Comparison of ENCODE assay signal across 25 mouse cellular contexts in the genomic region with DNA sequence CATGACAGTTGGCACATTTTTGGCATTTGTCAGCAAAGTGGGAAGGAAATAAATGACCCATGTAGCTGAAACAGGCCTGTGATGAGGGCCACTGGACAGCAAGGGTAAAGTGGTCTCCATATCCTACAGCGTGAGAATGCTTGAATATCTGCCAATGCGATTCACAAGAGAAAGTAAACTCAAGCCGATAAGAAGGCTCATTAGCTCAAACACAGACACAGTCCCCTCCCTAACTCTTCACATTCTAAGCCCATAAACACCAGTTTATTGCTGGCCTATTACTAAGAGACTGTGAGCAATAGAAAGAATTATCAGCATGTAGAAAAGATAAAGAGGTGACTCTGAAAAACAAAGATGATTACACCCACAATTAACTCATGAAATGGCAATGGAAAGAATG.
DNase-seq lines count a peak whose midpoint lies in the region; ATAC-seq and TF ChIP-seq lines count a peak whose summit lies in the region.
"Had no signal": no experiment of that assay in that cellular context is flagged by ENCODE, and none has a peak within 500 bp of the region (broad histone marks: within the 10 kb centered on the region; RNA-seq: fewer than 3 reads in every experiment).

No protein-coding gene starts in this region.

- no peak overlapping the region for H3K9ac ChIP-seq in heart, embryonic 16.5 days (ENCODE audit: low read length)
- no peak overlapping the region for H3K9ac ChIP-seq in lung, embryonic 14.5 days
- H3K9ac ChIP-seq in intestine, embryonic 14.5 days (ENCODE audit: low read length), result no peak overlapping the region
- no peak overlapping the region for H3K9ac ChIP-seq in intestine, postnatal 0 days (ENCODE audit: low read depth, low read length)
- H3K9ac ChIP-seq: forebrain, postnatal 0 days; kidney, embryonic 15.5 days; limb, embryonic 13.5 days; liver, embryonic 12.5 days; midbrain, embryonic 12.5 days had no signal

- H3K4me1 ChIP-seq in heart, embryonic 16.5 days (ENCODE audit: control insufficient read depth, insufficient read depth, low read length), result peaks cover 12% of the 10 kb centered on the region; the same call in 1 of the 2 replicates
- no peaks in the 10 kb centered on the region for H3K4me1 ChIP-seq in lung, embryonic 14.5 days (ENCODE audit: insufficient read depth)
- no peaks in the 10 kb centered on the region for H3K4me1 ChIP-seq in intestine, embryonic 14.5 days (replicated peaks; ENCODE audit: control insufficient read depth, insufficient read depth, low read length)
- no peaks in the 10 kb centered on the region for H3K4me1 ChIP-seq in intestine, postnatal 0 days (replicated peaks; ENCODE audit: control insufficient read depth, insufficient read depth, low read length)
- H3K4me1 ChIP-seq: limb, embryonic 13.5 days; liver, embryonic 12.5 days had no signal

- H3K9me3 ChIP-seq in heart, embryonic 16.5 days (replicated peaks; ENCODE audit: control insufficient read depth, low read length), result no peaks in the 10 kb centered on the region
- H3K9me3 ChIP-seq in lung, embryonic 14.5 days (ENCODE audit: low read depth, low read length), result no peaks in the 10 kb centered on the region
- no peaks in the 10 kb centered on the region for H3K9me3 ChIP-seq in intestine, embryonic 14.5 days (ENCODE audit: control insufficient read depth, low read length)
- H3K9me3 ChIP-seq in intestine, postnatal 0 days (ENCODE audit: control insufficient read depth), result no peaks in the 10 kb centered on the region
- H3K9me3 ChIP-seq: kidney, embryonic 15.5 days; limb, embryonic 13.5 days; liver, embryonic 12.5 days; midbrain, embryonic 12.5 days had no signal

- peak; percentile 32 for ATAC-seq in heart, embryonic 16.5 days (replicated peaks; ENCODE audit: extremely low read depth, insufficient read depth, low FRiP score)
- ATAC-seq in lung, embryonic 14.5 days (ENCODE audit: insufficient read depth), result no peak
- 0 out of 2 replicates have a peak, but pooled peaks have one; percentile 40 for ATAC-seq in intestine, embryonic 14.5 days (replicated peaks; ENCODE audit: low FRiP score, low TSS enrichment, low read depth)
- ATAC-seq in intestine, postnatal 0 days, result peak; percentile 81
- ATAC-seq: activated CD4-positive, CD25-positive, alpha-beta regulatory T cell, adult 4 months; forebrain, postnatal 0 days; liver, embryonic 12.5 days had no signal

- no peak for TF ChIP-seq CTCF in lung, embryonic 14.5 days (IDR thresholded peaks at IDR 0.05; ENCODE audit: low read depth)
- TF ChIP-seq CTCF in intestine, postnatal 0 days (IDR thresholded peaks at IDR 0.05; ENCODE audit: low read depth), result no peak

- H3K27me3 ChIP-seq in heart, embryonic 16.5 days (ENCODE audit: control insufficient read depth, insufficient read depth, low read length), result no peaks in the 10 kb centered on the region
- H3K27me3 ChIP-seq in lung, embryonic 14.5 days (ENCODE audit: insufficient read depth, low read length), result no peaks in the 10 kb centered on the region
- no peaks in the 10 kb centered on the region for H3K27me3 ChIP-seq in intestine, embryonic 14.5 days (replicated peaks; ENCODE audit: control insufficient read depth, insufficient read depth, low read length)
- peaks cover 17% of the 10 kb centered on the region; the same call in 1 of the 2 replicates for H3K27me3 ChIP-seq in intestine, postnatal 0 days (replicated peaks; ENCODE audit: control insufficient read depth, insufficient read depth, low read length)
- H3K27me3 ChIP-seq: kidney, embryonic 15.5 days; limb, embryonic 13.5 days; liver, embryonic 12.5 days; midbrain, embryonic 12.5 days had no signal

- peak overlapping the region; percentile 27; the same call in 1 of the 2 replicates for H3K27ac ChIP-seq in heart, embryonic 16.5 days (ENCODE audit: low read length)
- H3K27ac ChIP-seq in lung, embryonic 14.5 days (ENCODE audit: low read depth), result no peak overlapping the region
- no peak overlapping the region for H3K27ac ChIP-seq in intestine, embryonic 14.5 days (ENCODE audit: low read depth)
- H3K27ac ChIP-seq in intestine, postnatal 0 days (ENCODE audit: low read depth, low read length), result no peak overlapping the region
- H3K27ac ChIP-seq: heart, adult 2 months; kidney, embryonic 15.5 days; limb, embryonic 13.5 days; liver, embryonic 12.5 days; midbrain, embryonic 12.5 days had no signal

- H3K4me2 ChIP-seq in heart, embryonic 16.5 days (ENCODE audit: low read depth, low read length), result no peak overlapping the region
- H3K4me2 ChIP-seq in lung, embryonic 14.5 days, result no peak overlapping the region
- H3K4me2 ChIP-seq in intestine, embryonic 14.5 days (ENCODE audit: low read length), result no peak overlapping the region
- H3K4me2 ChIP-seq in intestine, postnatal 0 days (replicated peaks; ENCODE audit: low read depth), result no peak overlapping the region
- H3K4me2 ChIP-seq: kidney, embryonic 15.5 days; limb, embryonic 13.5 days; liver, embryonic 12.5 days; midbrain, embryonic 12.5 days had no signal

- no peaks in the 10 kb centered on the region for H3K36me3 ChIP-seq in heart, embryonic 16.5 days (ENCODE audit: control insufficient read depth, insufficient read depth)
- 0 out of 2 replicates have a peak, but pooled peaks cover 1% of the 10 kb centered on the region for H3K36me3 ChIP-seq in lung, embryonic 14.5 days (ENCODE audit: insufficient read depth)
- no peaks in the 10 kb centered on the region for H3K36me3 ChIP-seq in intestine, embryonic 14.5 days (ENCODE audit: control insufficient read depth, insufficient read depth, low read length)
- no peaks in the 10 kb centered on the region for H3K36me3 ChIP-seq in intestine, postnatal 0 days (ENCODE audit: control insufficient read depth, insufficient read depth)
- H3K36me3 ChIP-seq: kidney, embryonic 15.5 days; liver, embryonic 12.5 days; midbrain, embryonic 12.5 days had no signal

- no peak overlapping the region for H3K4me3 ChIP-seq in heart, embryonic 16.5 days (ENCODE audit: low read length)
- H3K4me3 ChIP-seq in lung, embryonic 14.5 days (ENCODE audit: low read depth, low read length), result no peak overlapping the region
- no peak overlapping the region for H3K4me3 ChIP-seq in intestine, embryonic 14.5 days (ENCODE audit: low read depth, low read length)
- no peak overlapping the region for H3K4me3 ChIP-seq in intestine, postnatal 0 days (ENCODE audit: low read depth, low read length)
- H3K4me3 ChIP-seq: heart, adult 2 months; kidney, embryonic 15.5 days; limb, embryonic 13.5 days; liver, embryonic 12.5 days; midbrain, embryonic 12.5 days had no signal

- no peak for DNase-seq in heart, adult 9 months (ENCODE audit: low spot score in 2 of 2)
- DNase-seq in lung, embryonic 14.5 days, result peak; percentile 55
- no peak for DNase-seq in lung, postnatal 14 days
- DNase-seq in intestine, embryonic 14.5 days (ENCODE audit: low spot score), result no peak
- DNase-seq in adipocyte (ENCODE audit: low spot score), result no peak
- DNase-seq in thymus, postnatal 0 days (ENCODE audit: low spot score), result no peak
- DNase-seq: adrenal gland, postnatal 14 days; cerebellum, adult 9-10 months; forebrain, postnatal 0 days; gastrocnemius, postnatal 14 days; heart, adult 2 months; heart, postnatal 14 days; kidney, adult 11 months; kidney, postnatal 36 days; layer of hippocampus, adult 9-11 months; lung, adult 18-20 months; right cerebral cortex, postnatal 25 days; spleen, adult 18-20 months had no signal

- 15% methylated on average over 3 of the region's 3 CpGs for WGBS in heart, embryonic 16.5 days
- 38% methylated on average over 3 of the region's 3 CpGs for WGBS in lung, embryonic 14.5 days
- 23% methylated on average over 3 of the region's 3 CpGs for WGBS in intestine, embryonic 14.5 days
- 10% methylated on average over 3 of the region's 3 CpGs for WGBS in intestine, postnatal 0 days
